Mouse (Mus musculus) left cerebral cortex, adult 2 months (tissue): Measurements from ENCODE around the gene Ssbp3. TPM values are rescaled to one million over a fixed set of nuclear protein-coding genes. Genes with fewer than 3 reads are reported as not detected.

ENCODE experiments used
- DNase-seq, 2 experiments: peaks; one replicate each; pipeline ENCODE4 v3.0.0; 2021 to 2022; ENCODE audit warnings: low spot score in 2 of 2, mixed read lengths in 1 of 2; ENCODE audit errors: extremely low spot score in 1 of 2
- H3K27ac ChIP-seq: fragments of 200-600 bp; 2 replicates; pipeline ENCODE4 v1.8.1; 2022
- H3K4me3 ChIP-seq: fragments of 200-600 bp; 2 replicates; pipeline ENCODE4 v1.8.1; 2022
- CTCF ChIP-seq: fragments of 200-600 bp; IDR thresholded peaks from 2 replicates; pipeline ENCODE4 v1.8.1; 2022; ENCODE audit warnings: antibody characterized with exemption, mild to moderate bottlenecking, moderate library complexity
- intact Hi-C: fragments of 180-260 bp; cut with DNase I; formaldehyde crosslinking; loops from one replicate; pipeline ENCODE4 v1.15.1; 2025
- total RNA-seq, 2 experiments: library from RNA; stranded (reverse); gene quantifications; 2 replicates each; pipeline ENCODE4 v1.2.3; 2021

Ssbp3 gene
- total RNA-seq, 2 experiments from 2014 or later: 181 to 187 TPM

- intact Hi-C loops: no loop called here
- DNase-seq: no peak
- no peak for TF ChIP-seq CTCF
- Histone ChIP-seq H3K4me3 (no peak overlapping the region), H3K27ac (no peak overlapping the region)
These were observed 29.4 kb upstream of the Ssbp3 start for GRCm38 (mm10) chr4:106881101-106881500.

GRCm38 (mm10) chr4:106883149-106883548, 27.4 kb upstream of the Ssbp3 start:
- intact Hi-C loops: no loop called here

GRCm38 (mm10) chr4:106886307-106887085, 24.0 kb upstream of the Ssbp3 start:
- TF ChIP-seq CTCF: no peak
- intact Hi-C loops: no loop called here
- DNase-seq: no peak
- no peak overlapping the region for H3K4me3 ChIP-seq
- peak overlapping the region; percentile 38 for H3K27ac ChIP-seq

More at GRCm38 (mm10) chr4:106883149-106883548, 27.4 kb upstream of the Ssbp3 start:
- no peak for DNase-seq
- Histone ChIP-seq H3K27ac (no peak overlapping the region), H3K4me3 (no peak overlapping the region)
- no peak for TF ChIP-seq CTCF

- Histone ChIP-seq H3K27ac (no peak overlapping the region; the same call in 1 of the 2 replicates), H3K4me3 (no peak overlapping the region)
- no peak for TF ChIP-seq CTCF
- intact Hi-C loops: no loop called here
- DNase-seq: peak; percentile 61 to 62
These were observed 14.4 kb upstream of the Ssbp3 start for GRCm38 (mm10) chr4:106896086-106896485.

- Histone ChIP-seq H3K4me3 (no peak overlapping the region), H3K27ac (no peak overlapping the region)
- no peak for DNase-seq
- intact Hi-C loops: no loop called here
- TF ChIP-seq CTCF: no peak
These were observed 11.6 kb upstream of the Ssbp3 start for GRCm38 (mm10) chr4:106898923-106899322.

GRCm38 (mm10) chr4:106899471-106899870, 11.0 kb upstream of the Ssbp3 start:
- Histone ChIP-seq H3K4me3 (no peak overlapping the region), H3K27ac (no peak overlapping the region)
- intact Hi-C loops: no loop called here
- DNase-seq: no peak
- no peak for TF ChIP-seq CTCF

- no peak for TF ChIP-seq CTCF
- intact Hi-C loops: no loop called here
- H3K4me3 ChIP-seq: no peak overlapping the region
- no peak for DNase-seq
- no peak overlapping the region for H3K27ac ChIP-seq
These were observed 9.8 kb upstream of the Ssbp3 start for GRCm38 (mm10) chr4:106900718-106901117.

GRCm38 (mm10) chr4:106901610-106902009, 8.9 kb upstream of the Ssbp3 start:
- TF ChIP-seq CTCF: no peak
- no peak for DNase-seq
- intact Hi-C loops: no loop called here

GRCm38 (mm10) chr4:106902157-106902556, 8.3 kb upstream of the Ssbp3 start:
- no peak overlapping the region for H3K27ac ChIP-seq
- intact Hi-C loops: no loop called here
- no peak for DNase-seq
- no peak for TF ChIP-seq CTCF
- H3K4me3 ChIP-seq: no peak overlapping the region

More at GRCm38 (mm10) chr4:106901610-106902009, 8.9 kb upstream of the Ssbp3 start:
- no peak overlapping the region for H3K27ac ChIP-seq
- no peak overlapping the region for H3K4me3 ChIP-seq

- DNase-seq: no peak
- no peak overlapping the region for H3K4me3 ChIP-seq
- H3K27ac ChIP-seq: no peak overlapping the region
- intact Hi-C loops: loop anchor here (5.0 kb wide), 1 partner anchor 49 kb away; no protein-coding TSS in a partner anchor
- TF ChIP-seq CTCF: no peak
These were observed 4.6 kb upstream of the Ssbp3 start for GRCm38 (mm10) chr4:106905898-106906297.

GRCm38 (mm10) chr4:106907701-106908425, 2.6 kb upstream of the Ssbp3 start:
- Histone ChIP-seq H3K27ac (no peak overlapping the region), H3K4me3 (no peak overlapping the region)
- no peak for TF ChIP-seq CTCF
- intact Hi-C loops: loop anchor here (5.0 kb wide), 1 partner anchor 51 kb away; no protein-coding TSS in a partner anchor
- no peak for DNase-seq

GRCm38 (mm10) chr4:106908426-106908809, 2.1 kb upstream of the Ssbp3 start:
- intact Hi-C loops: loop anchor here (5.0 kb wide), 1 partner anchor 51 kb away; no protein-coding TSS in a partner anchor
- TF ChIP-seq CTCF: no peak
- no peak for DNase-seq
- Histone ChIP-seq H3K4me3 (no peak overlapping the region), H3K27ac (no peak overlapping the region)
